Mouse (Mus musculus) CH12.LX (cell line): Measurements from ENCODE around the gene Mt4. TPM values are rescaled to one million over a fixed set of nuclear protein-coding genes. Genes with fewer than 3 reads are reported as not detected.

Source experiments
- DNase-seq: peaks from one replicate; pipeline ENCODE4 v3.0.0-alpha.2; 2013; ENCODE audit errors: extremely low read depth
- H3K27ac ChIP-seq: 2 replicates; pipeline ENCODE4 v1.5.1; 2012; ENCODE audit warnings: low read depth, mild to moderate bottlenecking, control low read depth, moderate library complexity; ENCODE audit not compliant: insufficient read depth
- H3K27me3 ChIP-seq: replicated peaks from 2 replicates; pipeline ENCODE3; 2012; ENCODE audit warnings: inconsistent platforms
- H3K36me3 ChIP-seq, 2 experiments: replicated peaks in 1 of 2; 2 replicates each; pipeline versions ENCODE3 to v1.6.1; 2012; ENCODE audit warnings: inconsistent platforms in 1 of 2, low read length in 1 of 2, mild to moderate bottlenecking in 1 of 2, mixed read lengths in 1 of 2, moderate library complexity in 1 of 2; ENCODE audit not compliant: control insufficient read depth in 1 of 2, insufficient read depth in 1 of 2
- H3K4me1 ChIP-seq, 2 experiments: 2 replicates each; pipeline ENCODE4 v1.6.1; 2012; ENCODE audit warnings: inconsistent platforms in 1 of 2, moderate library complexity in 1 of 2; ENCODE audit not compliant: insufficient read depth in 2 of 2, control insufficient read depth in 1 of 2
- H3K4me2 ChIP-seq: 2 replicates; pipeline ENCODE4 v1.6.1; 2012; ENCODE audit warnings: low read depth, mild to moderate bottlenecking, control low read depth; ENCODE audit not compliant: poor library complexity, insufficient read depth, severe bottlenecking
- H3K4me3 ChIP-seq, 3 experiments: fragments of 150-350 bp in 1 of 3; sonication (generic) in 1 of 3; replicated peaks in 1 of 3; 2 replicates each; pipeline versions ENCODE3 to v1.5.1; 2011 to 2012; ENCODE audit warnings: low read depth in 2 of 3, low read length in 2 of 3, mild to moderate bottlenecking in 2 of 3, moderate library complexity in 2 of 3, control low read depth in 1 of 3, improper control_type of control experiment in 1 of 3, inconsistent platforms in 1 of 3, mixed read lengths in 1 of 3; ENCODE audit not compliant: poor library complexity in 1 of 3
- H3K79me2 ChIP-seq: replicated peaks from 2 replicates; pipeline ENCODE4 v1.6.1; 2012; ENCODE audit warnings: mild to moderate bottlenecking, moderate library complexity; ENCODE audit not compliant: control insufficient read depth, poor library complexity, insufficient read depth, severe bottlenecking; ENCODE audit errors: extremely low read depth
- H3K9ac ChIP-seq: 2 replicates; pipeline ENCODE4 v1.6.1; 2012; ENCODE audit warnings: low read depth, mild to moderate bottlenecking, control low read depth, moderate library complexity; ENCODE audit not compliant: insufficient read depth
- H3K9me3 ChIP-seq: replicated peaks from 2 replicates; pipeline ENCODE3; 2012; ENCODE audit warnings: low read length, inconsistent platforms, mixed read lengths
- CHD1 ChIP-seq: IDR thresholded peaks from 2 replicates; pipeline ENCODE4 v1.6.1; 2012; ENCODE audit warnings: low read depth, low read length, improper control_type of control experiment, inconsistent platforms
- CTCF ChIP-seq, 2 experiments: IDR thresholded peaks in 1 of 2; conservative IDR thresholded peaks in 1 of 2; 2 replicates each; pipeline ENCODE4 v1.5.1; 2011 to 2012; ENCODE audit warnings: low read depth in 2 of 2, low read length in 2 of 2, improper control_type of control experiment in 1 of 2, inconsistent platforms in 1 of 2, mild to moderate bottlenecking in 1 of 2, moderate library complexity in 1 of 2
- E2F4 ChIP-seq: IDR thresholded peaks from 2 replicates; pipeline ENCODE4 v1.6.1; 2011; ENCODE audit warnings: low read depth, low read length, improper control_type of control experiment; ENCODE audit not compliant: insufficient replicate concordance
- ELF1 ChIP-seq: IDR thresholded peaks from 2 replicates; pipeline ENCODE4 v1.6.1; 2014; ENCODE audit warnings: low read depth, mild to moderate bottlenecking, inconsistent platforms, low read length, improper control_type of control experiment
- EP300 ChIP-seq: IDR thresholded peaks from 2 replicates; pipeline ENCODE4 v1.6.1; 2011; ENCODE audit warnings: low read length, improper control_type of control experiment
- ETS1 ChIP-seq: conservative IDR thresholded peaks from 2 replicates; pipeline ENCODE4 v1.6.1; 2012; ENCODE audit warnings: low read depth, mild to moderate bottlenecking, inconsistent platforms, low read length, improper control_type of control experiment, moderate library complexity
- GABPA ChIP-seq: IDR thresholded peaks from 2 replicates; pipeline ENCODE4 v1.6.1; 2012; ENCODE audit warnings: low read depth, low read length, improper control_type of control experiment, inconsistent platforms; ENCODE audit not compliant: insufficient replicate concordance
- HCFC1 ChIP-seq: IDR thresholded peaks from 2 replicates; pipeline ENCODE4 v1.6.1; 2012; ENCODE audit warnings: low read depth, mild to moderate bottlenecking, inconsistent platforms, low read length, improper control_type of control experiment
- IRF4 ChIP-seq: IDR thresholded peaks from 2 replicates; pipeline ENCODE4 v1.6.1; 2014; ENCODE audit warnings: low read depth, mild to moderate bottlenecking, inconsistent platforms, low read length, improper control_type of control experiment
- JUND ChIP-seq: conservative IDR thresholded peaks from 2 replicates; pipeline ENCODE4 v1.6.1; 2011; ENCODE audit warnings: low read depth, low read length, improper control_type of control experiment
- MAFK ChIP-seq: IDR thresholded peaks from 2 replicates; pipeline ENCODE4 v1.6.1; 2011; ENCODE audit warnings: low read length, improper control_type of control experiment; ENCODE audit not compliant: insufficient replicate concordance
- MAX ChIP-seq: IDR thresholded peaks from 2 replicates; pipeline ENCODE4 v1.6.1; 2011; ENCODE audit warnings: low read length, improper control_type of control experiment
- MEF2A ChIP-seq: IDR thresholded peaks from 2 replicates; pipeline ENCODE4 v1.6.1; 2014; ENCODE audit warnings: low read depth, mild to moderate bottlenecking, inconsistent platforms, low read length, improper control_type of control experiment, borderline replicate concordance
- MYC ChIP-seq: IDR thresholded peaks from 2 replicates; pipeline ENCODE4 v1.6.1; 2011; ENCODE audit warnings: low read depth, mild to moderate bottlenecking, improper control_type of control experiment, low read length
- NELFE ChIP-seq: IDR thresholded peaks from 2 replicates; pipeline ENCODE4 v1.6.1; 2011; ENCODE audit warnings: low read depth, low read length, improper control_type of control experiment
- NRF1 ChIP-seq: IDR thresholded peaks from 2 replicates; pipeline ENCODE4 v1.6.1; 2014; ENCODE audit warnings: low read depth, mild to moderate bottlenecking, inconsistent platforms, low read length, improper control_type of control experiment, moderate library complexity
- POLR2A ChIP-seq: IDR thresholded peaks from 2 replicates; pipeline ENCODE4 v1.6.1; 2011; ENCODE audit warnings: low read depth, mild to moderate bottlenecking, improper control_type of control experiment, low read length
- POLR2AphosphoS2 ChIP-seq: IDR thresholded peaks from 2 replicates; pipeline ENCODE4 v1.6.1; 2011; ENCODE audit warnings: low read depth, low read length, improper control_type of control experiment
- RAD21 ChIP-seq: IDR thresholded peaks from 2 replicates; pipeline ENCODE4 v1.6.1; 2011; ENCODE audit warnings: low read depth, mild to moderate bottlenecking, low read length, improper control_type of control experiment, moderate library complexity
- RCOR1 ChIP-seq: conservative IDR thresholded peaks from 2 replicates; pipeline ENCODE4 v1.6.1; 2012; ENCODE audit warnings: low read depth, mild to moderate bottlenecking, inconsistent platforms, low read length, improper control_type of control experiment
- SIN3A ChIP-seq: IDR thresholded peaks from 2 replicates; pipeline ENCODE4 v1.6.1; 2012; ENCODE audit warnings: low read length, improper control_type of control experiment, inconsistent platforms
- TBP ChIP-seq: conservative IDR thresholded peaks from 2 replicates; pipeline ENCODE4 v1.6.1; 2011; ENCODE audit warnings: low read depth, low read length, improper control_type of control experiment
- UBTF ChIP-seq: IDR thresholded peaks from 2 replicates; pipeline ENCODE4 v1.6.1; 2012; ENCODE audit warnings: low read depth, mild to moderate bottlenecking, inconsistent platforms, low read length, improper control_type of control experiment, moderate library complexity
- USF1 ChIP-seq: IDR thresholded peaks from 2 replicates; pipeline ENCODE4 v1.6.1; 2014; ENCODE audit warnings: low read depth, mild to moderate bottlenecking, inconsistent platforms, low read length, improper control_type of control experiment
- ZKSCAN1 ChIP-seq: IDR thresholded peaks from 2 replicates; pipeline ENCODE4 v1.6.1; 2012; ENCODE audit warnings: low read depth, inconsistent platforms, low read length, improper control_type of control experiment, borderline replicate concordance
- ZNF384 ChIP-seq: IDR thresholded peaks from 2 replicates; pipeline ENCODE4 v1.6.1; 2012; ENCODE audit warnings: low read depth, low read length, improper control_type of control experiment, inconsistent platforms
- dilution Hi-C: fragments of 300-500 bp; cut with MboI; formaldehyde crosslinking; loops from 2 replicates; pipeline ENCODE4 v1.14.3; 2020; ENCODE audit warnings: low sequenced_read_pairs; ENCODE audit not compliant: extremely low pct_unique_long_range_greater_than_20kb, extremely low pct_ligation_motif_present
- in situ Hi-C: fragments of 300-500 bp; cut with MboI; formaldehyde crosslinking; loops from 3 replicates; pipeline ENCODE4 v1.14.3; 2019; ENCODE audit warnings: low sequenced_read_pairs, low pct_ligation_motif_present, low pct_unique_long_range_greater_than_20kb, mixed read lengths
- polyA plus RNA-seq: library from polyadenylated mRNA; unstranded; fragments of >175 nt; gene quantifications from 2 replicates; pipeline ENCODE4 v1.2.1, GENCODE M21; 2012; ENCODE audit warnings: low read depth; ENCODE audit not compliant: insufficient read length
- total RNA-seq, 2 experiments: library from RNA; depleted of rRNA; stranded (reverse); fragments of 300-350 nt in 1 of 2; fragments of >200 nt in 1 of 2; gene quantifications; 2 replicates each; pipeline ENCODE4 v1.2.3; 2012 to 2014

Mt4 gene
- total and polyA plus RNA-seq, 3 experiments = not detected

DNA sequence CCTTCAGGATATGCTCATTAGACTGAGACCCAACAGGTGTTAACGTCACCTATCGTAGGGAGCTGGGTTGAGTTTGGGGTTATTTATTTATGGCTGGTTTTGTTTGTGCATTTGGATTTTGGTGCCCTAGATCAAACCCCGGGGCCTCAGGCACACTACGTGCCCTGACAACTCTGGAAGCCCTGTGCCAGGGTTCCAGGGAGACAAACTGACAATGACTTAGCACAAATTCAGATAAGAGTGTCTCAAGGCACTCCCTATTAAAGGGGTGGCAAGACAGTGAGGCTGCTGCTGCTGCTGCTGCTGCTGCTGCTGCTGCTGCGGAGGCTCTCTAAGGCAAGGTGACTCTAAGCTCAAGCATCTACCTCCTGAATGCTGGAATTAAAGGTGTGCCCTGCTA is 32.5 kb downstream of the Mt4 start:
- H3K27me3 ChIP-seq = peaks cover 52% of the 10 kb centered on the region
- no peak overlapping the region for H3K27ac ChIP-seq
- dilution Hi-C loops (no loop called here), in situ Hi-C loops (loop anchor here (5.0 kb wide), 1 partner anchor 33 kb away; no protein-coding TSS in a partner anchor)
- no peak for DNase-seq
- no peak overlapping the region for H3K4me2 ChIP-seq
- H3K79me2 ChIP-seq = no peaks in the 10 kb centered on the region; the same call in 1 of the 2 replicates
- no peaks in the 10 kb centered on the region for H3K36me3 ChIP-seq
- peaks cover 8 to 21% of the 10 kb centered on the region in 2 experiments for H3K4me1 ChIP-seq
- no peak overlapping the region for H3K4me3 ChIP-seq
- H3K9ac ChIP-seq = no peak overlapping the region
- TF ChIP-seq ETS1 (no peak), MEF2A (no peak), TBP (no peak), USF1 (no peak), CHD1 (no peak), MYC (no peak), MAFK (no peak), GABPA (no peak), POLR2A (no peak), RAD21 (no peak), SIN3A (no peak), HCFC1 (no peak), E2F4 (no peak), MAX (no peak), NELFE (no peak), RCOR1 (no peak), EP300 (no peak), ZKSCAN1 (no peak)
- TF ChIP-seq, all 38 proteins: peak for 0
- H3K9me3 ChIP-seq = no peaks in the 10 kb centered on the region

DNA sequence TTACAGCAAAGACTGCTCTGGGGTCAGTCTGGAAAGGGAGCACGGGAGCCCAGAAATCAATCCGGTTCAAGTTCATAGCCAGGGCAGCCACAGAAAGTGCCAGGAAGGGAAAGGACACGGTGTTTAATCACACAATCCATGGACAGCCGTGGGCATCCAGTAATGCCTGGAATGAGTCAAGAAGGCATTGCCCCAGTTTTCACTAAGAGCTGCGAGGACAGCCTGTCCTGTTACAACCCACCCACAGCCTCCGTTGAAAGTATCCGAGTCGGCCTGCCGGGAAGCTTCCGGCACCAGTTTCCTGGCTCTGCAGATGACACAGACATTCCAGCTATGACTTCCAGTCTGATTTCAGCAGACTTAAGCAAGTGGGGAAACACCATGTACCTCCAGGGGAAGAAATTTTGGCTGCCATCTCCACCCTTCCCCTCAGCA is 34.3 kb downstream of the Mt4 start:
- TF ChIP-seq NRF1 (no peak), CTCF (conservative IDR thresholded peaks at IDR 0.05 in 1 of 2, IDR thresholded peaks at IDR 0.05 in 1 of 2; ENCODE audit: low read depth in 2 of 2, low read length in 2 of 2) (no peak), JUND (no peak), POLR2AphosphoS2 (no peak), MAX (no peak), MYC (no peak), EP300 (no peak), MEF2A (no peak), ZKSCAN1 (no peak), ELF1 (no peak), UBTF (no peak), IRF4 (no peak), ZNF384 (no peak)
- TF ChIP-seq, all 38 proteins: peak for 0
- Histone ChIP-seq H3K4me1 (peaks cover 9 to 21% of the 10 kb centered on the region in 2 experiments), H3K79me2 (no peaks in the 10 kb centered on the region; the same call in 1 of the 2 replicates), H3K9me3 (no peaks in the 10 kb centered on the region), H3K27ac (no peak overlapping the region), H3K36me3 (no peaks in the 10 kb centered on the region), H3K27me3 (peaks cover 67% of the 10 kb centered on the region), H3K9ac (peak overlapping the region; percentile 54; the same call in 1 of the 2 replicates), H3K4me3 (no peak overlapping the region), H3K4me2 (peak overlapping the region; percentile 64)
- no peak for DNase-seq
- in situ Hi-C loops (no loop called here), dilution Hi-C loops (no loop called here)
